Mouse (Mus musculus): ENCODE measurements around the gene Ddx27. TPM values are rescaled to one million over a fixed set of nuclear protein-coding genes. Genes with fewer than 3 reads are reported as not detected.

Ddx27 gene
- 43.0 and 48.0 TPM in 2 replicates for polyA plus RNA-seq (2014; fragmentation: Nextera tagmentation; extraction: Ambion mirVana)

- peak within 1 kb of the TSS; percentile 94 for H3K4me2 ChIP-seq (ENCODE audit: low read depth)
- DNase-seq (ENCODE audit: low spot score) (peak; percentile 95), ATAC-seq (ENCODE audit: insufficient read depth, low FRiP score, low TSS enrichment) (peak; percentile 80)
- H3K27me3 ChIP-seq (ENCODE audit: control insufficient read depth, insufficient read depth, low read length), result no peaks in the 10 kb centered on the region
- H3K4me3 ChIP-seq (ENCODE audit: low read depth, low read length), result peak within 1 kb of the TSS; percentile 95
- peak within 1 kb of the TSS; percentile 79 for H3K9ac ChIP-seq (ENCODE audit: low read length)
- peaks cover 7% of the 10 kb centered on the region; the same call in 1 of the 2 replicates for H3K4me1 ChIP-seq (ENCODE audit: control insufficient read depth, insufficient read depth, low read length)
- 3% methylated on average over 37 of the region's 37 CpGs for WGBS
- 0 out of 2 replicates have a peak within 1 kb of the TSS, but pooled peaks have one; percentile 5 for H3K27ac ChIP-seq (ENCODE audit: low read depth, low read length)
- H3K9me3 ChIP-seq (ENCODE audit: control insufficient read depth, low read length), result no peaks in the 10 kb centered on the region
- peaks cover 4% of the 10 kb centered on the region for H3K36me3 ChIP-seq (ENCODE audit: control insufficient read depth, insufficient read depth, low read length)
Measured at GRCm38 (mm10) chr2:167014702-167015381, at the start of gene Ddx27. Gene Ddx27 (plus strand): TSS chr2:167015193.

- Histone ChIP-seq H3K4me2 (ENCODE audit: low read depth) (no peak overlapping the region), H3K4me3 (ENCODE audit: low read depth, low read length) (no peak overlapping the region), H3K4me1 (ENCODE audit: control insufficient read depth, insufficient read depth, low read length) (no peaks in the 10 kb centered on the region), H3K36me3 (ENCODE audit: control insufficient read depth, insufficient read depth, low read length) (no peaks in the 10 kb centered on the region; the same call in 1 of the 2 replicates), H3K9ac (ENCODE audit: low read length) (no peak overlapping the region), H3K9me3 (ENCODE audit: control insufficient read depth, low read length) (no peaks in the 10 kb centered on the region), H3K27ac (ENCODE audit: low read depth, low read length) (no peak overlapping the region), H3K27me3 (ENCODE audit: control insufficient read depth, insufficient read depth, low read length) (no peaks in the 10 kb centered on the region)
- no peak for ATAC-seq (ENCODE audit: insufficient read depth, low FRiP score, low TSS enrichment)
- DNase-seq (ENCODE audit: low spot score), result no peak
- 84% methylated on average over 1 of the region's 1 CpGs for WGBS
Measured at GRCm38 (mm10) chr2:166973153-166973552, 41.8 kb upstream of the Ddx27 start.

- DNase-seq (ENCODE audit: low spot score) (no peak), ATAC-seq (ENCODE audit: insufficient read depth, low FRiP score, low TSS enrichment) (no peak)
- H3K4me3 ChIP-seq (ENCODE audit: low read depth, low read length), result no peak overlapping the region
- no peaks in the 10 kb centered on the region for H3K9me3 ChIP-seq (ENCODE audit: control insufficient read depth, low read length)
- no peaks in the 10 kb centered on the region; the same call in 1 of the 2 replicates for H3K36me3 ChIP-seq (ENCODE audit: control insufficient read depth, insufficient read depth, low read length)
- H3K4me2 ChIP-seq (ENCODE audit: low read depth), result no peak overlapping the region
- H3K9ac ChIP-seq (ENCODE audit: low read length), result no peak overlapping the region
- H3K27ac ChIP-seq (ENCODE audit: low read depth, low read length), result no peak overlapping the region
- WGBS, result 86% methylated on average over 6 of the region's 6 CpGs
- H3K4me1 ChIP-seq (ENCODE audit: control insufficient read depth, insufficient read depth, low read length), result no peaks in the 10 kb centered on the region
- H3K27me3 ChIP-seq (ENCODE audit: control insufficient read depth, insufficient read depth, low read length), result no peaks in the 10 kb centered on the region
Measured at GRCm38 (mm10) chr2:166974177-166974872, 40.7 kb upstream of the Ddx27 start.

GRCm38 (mm10) chr2:166976356-166976755 lies 38.6 kb upstream of the Ddx27 start:
- ATAC-seq (ENCODE audit: insufficient read depth, low FRiP score, low TSS enrichment), result no peak
- no peak for DNase-seq (ENCODE audit: low spot score)
- no peaks in the 10 kb centered on the region; the same call in 1 of the 2 replicates for H3K36me3 ChIP-seq (ENCODE audit: control insufficient read depth, insufficient read depth, low read length)
- H3K4me1 ChIP-seq (ENCODE audit: control insufficient read depth, insufficient read depth, low read length), result no peaks in the 10 kb centered on the region
- no peaks in the 10 kb centered on the region for H3K27me3 ChIP-seq (ENCODE audit: control insufficient read depth, insufficient read depth, low read length)
- H3K9ac ChIP-seq (ENCODE audit: low read length), result no peak overlapping the region
- no peak overlapping the region for H3K4me3 ChIP-seq (ENCODE audit: low read depth, low read length)
- no peak overlapping the region for H3K27ac ChIP-seq (ENCODE audit: low read depth, low read length)
- no peak overlapping the region for H3K4me2 ChIP-seq (ENCODE audit: low read depth)
- no peaks in the 10 kb centered on the region for H3K9me3 ChIP-seq (ENCODE audit: control insufficient read depth, low read length)
- 87% methylated on average over 3 of the region's 3 CpGs for WGBS

GRCm38 (mm10) chr2:166977490-166977889 lies 37.5 kb upstream of the Ddx27 start:
- no peak overlapping the region for H3K9ac ChIP-seq (ENCODE audit: low read length)
- no peak overlapping the region for H3K4me2 ChIP-seq (ENCODE audit: low read depth)
- no peak overlapping the region for H3K27ac ChIP-seq (ENCODE audit: low read depth, low read length)
- no peaks in the 10 kb centered on the region for H3K4me1 ChIP-seq (ENCODE audit: control insufficient read depth, insufficient read depth, low read length)
- 77% methylated on average over 3 of the region's 3 CpGs for WGBS
- DNase-seq (ENCODE audit: low spot score) (no peak), ATAC-seq (ENCODE audit: insufficient read depth, low FRiP score, low TSS enrichment) (no peak)
- no peaks in the 10 kb centered on the region for H3K27me3 ChIP-seq (ENCODE audit: control insufficient read depth, insufficient read depth, low read length)
- H3K36me3 ChIP-seq (ENCODE audit: control insufficient read depth, insufficient read depth, low read length), result no peaks in the 10 kb centered on the region; the same call in 1 of the 2 replicates
- H3K4me3 ChIP-seq (ENCODE audit: low read depth, low read length), result no peak overlapping the region
- no peaks in the 10 kb centered on the region for H3K9me3 ChIP-seq (ENCODE audit: control insufficient read depth, low read length)

DNA sequence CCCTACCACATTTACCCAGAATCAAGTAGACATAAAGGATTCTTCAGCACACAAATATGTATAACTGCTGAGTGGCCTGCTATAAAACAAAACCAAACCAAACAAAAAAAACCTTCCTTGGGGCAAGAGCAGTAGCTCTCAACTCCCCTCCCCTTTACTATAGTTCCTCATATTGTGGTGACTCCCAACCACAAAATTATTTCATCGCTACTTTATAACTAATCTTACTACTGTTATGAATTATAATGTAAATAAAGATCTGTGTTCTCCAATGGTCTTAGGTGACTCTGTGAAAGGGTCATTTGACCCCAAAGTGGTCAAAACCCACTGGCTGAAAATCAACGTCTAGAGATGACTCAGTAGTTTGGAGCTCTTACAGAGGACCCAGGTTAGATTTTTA lies 34.8 kb upstream of the Ddx27 start:
- H3K4me2 ChIP-seq (ENCODE audit: low read depth), result no peak overlapping the region
- no peaks in the 10 kb centered on the region for H3K27me3 ChIP-seq (ENCODE audit: control insufficient read depth, insufficient read depth, low read length)
- H3K27ac ChIP-seq (ENCODE audit: low read depth, low read length), result no peak overlapping the region
- H3K9ac ChIP-seq (ENCODE audit: low read length), result no peak overlapping the region
- ATAC-seq (ENCODE audit: insufficient read depth, low FRiP score, low TSS enrichment) (no peak), DNase-seq (ENCODE audit: low spot score) (no peak)
- no peak overlapping the region for H3K4me3 ChIP-seq (ENCODE audit: low read depth, low read length)
- WGBS, result 90% methylated on average over 2 of the region's 2 CpGs
- no peaks in the 10 kb centered on the region for H3K9me3 ChIP-seq (ENCODE audit: control insufficient read depth, low read length)
- H3K36me3 ChIP-seq (ENCODE audit: control insufficient read depth, insufficient read depth, low read length), result no peaks in the 10 kb centered on the region; the same call in 1 of the 2 replicates
- no peaks in the 10 kb centered on the region for H3K4me1 ChIP-seq (ENCODE audit: control insufficient read depth, insufficient read depth, low read length)

GRCm38 (mm10) chr2:166983351-166983894 lies 31.6 kb upstream of the Ddx27 start:
- DNase-seq (ENCODE audit: low spot score) (no peak), ATAC-seq (ENCODE audit: insufficient read depth, low FRiP score, low TSS enrichment) (no peak)
- no peak overlapping the region for H3K4me3 ChIP-seq (ENCODE audit: low read depth, low read length)
- H3K27me3 ChIP-seq (ENCODE audit: control insufficient read depth, insufficient read depth, low read length), result no peaks in the 10 kb centered on the region
- no peak overlapping the region for H3K27ac ChIP-seq (ENCODE audit: low read depth, low read length)
- 82% methylated on average over 4 of the region's 4 CpGs for WGBS
- no peak overlapping the region for H3K4me2 ChIP-seq (ENCODE audit: low read depth)
- H3K36me3 ChIP-seq (ENCODE audit: control insufficient read depth, insufficient read depth, low read length), result no peaks in the 10 kb centered on the region
- no peak overlapping the region for H3K9ac ChIP-seq (ENCODE audit: low read length)
- H3K4me1 ChIP-seq (ENCODE audit: control insufficient read depth, insufficient read depth, low read length), result no peaks in the 10 kb centered on the region
- no peaks in the 10 kb centered on the region for H3K9me3 ChIP-seq (ENCODE audit: control insufficient read depth, low read length)

- no peak overlapping the region for H3K9ac ChIP-seq (ENCODE audit: low read length)
- no peaks in the 10 kb centered on the region for H3K27me3 ChIP-seq (ENCODE audit: control insufficient read depth, insufficient read depth, low read length)
- no peak overlapping the region for H3K4me3 ChIP-seq (ENCODE audit: low read depth, low read length)
- DNase-seq (ENCODE audit: low spot score), result no peak
- WGBS, result 78% methylated on average over 7 of the region's 7 CpGs
- no peaks in the 10 kb centered on the region for H3K36me3 ChIP-seq (ENCODE audit: control insufficient read depth, insufficient read depth, low read length)
- H3K4me1 ChIP-seq (ENCODE audit: control insufficient read depth, insufficient read depth, low read length), result peaks cover 10% of the 10 kb centered on the region
- H3K27ac ChIP-seq (ENCODE audit: low read depth, low read length), result no peak overlapping the region
- ATAC-seq (ENCODE audit: insufficient read depth, low FRiP score, low TSS enrichment), result no peak
- H3K9me3 ChIP-seq (ENCODE audit: control insufficient read depth, low read length), result no peaks in the 10 kb centered on the region
- no peak overlapping the region for H3K4me2 ChIP-seq (ENCODE audit: low read depth)
Measured at GRCm38 (mm10) chr2:166990861-166991260, 24.1 kb upstream of the Ddx27 start.

Data from neural tube, embryonic 11.5 days (tissue).